Mouse (Mus musculus) cortical plate, adult 2 months (tissue): ENCODE results near the gene Hmgb4.

Experiments
- CTCF ChIP-seq: fragments of 200-500 bp; IDR thresholded peaks from 2 replicates; pipeline ENCODE4 v1.5.1; 2011; ENCODE audit warnings: mild to moderate bottlenecking, control low read depth, low read length; ENCODE audit not compliant: insufficient read depth; ENCODE audit errors: extremely low read depth
- POLR2A ChIP-seq: fragments of 200-500 bp; IDR thresholded peaks from 2 replicates; pipeline ENCODE4 v1.6.1; 2011; ENCODE audit warnings: mild to moderate bottlenecking, low read length, control low read depth; ENCODE audit not compliant: insufficient read depth; ENCODE audit errors: extremely low read depth

- TF ChIP-seq POLR2A (no peak), CTCF (no peak)
Measured at GRCm38 (mm10) chr4:128275116-128275515, 14.4 kb upstream of the Hmgb4 start.
